Mouse (Mus musculus): ENCODE results near the gene Tnfsf15. TPM values are rescaled to one million over a fixed set of nuclear protein-coding genes. Genes with fewer than 3 reads are reported as not detected.

The Tnfsf15 gene
- total RNA-seq (2021), result under 1 TPM in 1 of 2 experiments, not detected in 1; 0.08 TPM
- long read RNA-seq, experiment 1, result 0 reads
- long read RNA-seq, experiment 2, result 0 reads

DNA sequence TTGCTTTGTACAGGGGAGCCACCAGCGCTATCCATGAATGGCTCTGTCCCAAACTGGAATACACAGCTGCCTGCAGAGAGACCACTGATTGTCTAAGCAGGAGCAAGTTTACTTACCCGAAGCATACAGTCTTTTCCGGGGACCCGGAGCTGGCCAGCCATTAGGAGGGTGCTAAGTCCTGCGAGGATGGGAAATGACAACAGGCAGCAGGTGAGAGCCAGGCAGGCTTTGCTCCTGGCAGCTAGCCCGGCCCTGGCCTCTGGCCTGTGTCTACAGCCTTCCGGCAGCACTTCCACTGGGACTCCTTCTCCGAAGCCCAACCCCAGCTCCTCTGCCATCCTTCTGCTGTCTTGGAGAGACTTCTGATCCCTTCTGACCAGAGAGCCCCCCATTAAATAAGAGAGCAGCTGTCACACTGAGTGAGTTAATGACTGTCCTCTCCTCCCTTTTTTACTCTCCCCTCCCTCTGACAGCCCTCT lies at the start of gene Tnfsf15:
Gene Tnfsf15, minus strand, starts transcription at position 421 of the 479 bp plus-strand sequence.
- DNase-seq, result peak; percentile 75

DNA sequence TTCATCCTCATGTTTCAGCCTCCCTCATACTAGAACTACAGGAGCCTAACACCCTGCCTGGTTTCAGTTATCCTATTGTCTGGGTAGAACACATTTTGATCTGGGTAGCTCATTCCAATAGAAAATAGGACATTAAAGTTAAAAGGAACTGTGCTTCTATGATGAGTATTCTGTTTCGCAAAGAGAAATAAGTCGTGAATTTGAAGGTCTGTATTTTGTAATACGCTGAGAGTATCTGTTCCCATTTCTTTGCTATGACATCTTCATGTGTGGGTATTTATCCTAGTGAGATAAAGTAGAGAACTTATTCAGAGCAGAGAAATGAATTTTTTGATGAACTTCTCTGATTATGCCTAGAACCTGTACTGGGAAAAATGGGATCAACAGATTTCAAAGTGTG lies 47.4 kb upstream of the Tnfsf15 start:
- no peak for DNase-seq

DNA sequence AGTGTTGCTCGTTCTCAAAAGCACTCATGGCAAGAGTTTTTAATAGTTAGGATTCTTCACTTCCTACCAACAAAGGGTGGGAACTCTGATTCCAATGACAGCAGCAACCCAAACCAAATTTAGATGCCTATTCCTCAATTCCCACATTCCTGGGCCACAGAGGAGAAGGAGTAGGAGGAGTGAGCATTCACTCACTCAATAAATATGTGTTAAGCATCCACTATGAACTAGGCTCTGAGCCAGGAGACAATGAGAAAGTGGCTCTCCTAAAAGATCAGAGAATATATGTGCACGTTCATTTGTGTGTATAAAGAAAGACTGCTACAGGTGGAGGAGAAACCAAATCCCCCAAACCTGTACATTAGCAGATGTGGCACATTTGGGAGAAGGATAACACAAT lies 40.6 kb upstream of the Tnfsf15 start:
- no peak for DNase-seq

DNA sequence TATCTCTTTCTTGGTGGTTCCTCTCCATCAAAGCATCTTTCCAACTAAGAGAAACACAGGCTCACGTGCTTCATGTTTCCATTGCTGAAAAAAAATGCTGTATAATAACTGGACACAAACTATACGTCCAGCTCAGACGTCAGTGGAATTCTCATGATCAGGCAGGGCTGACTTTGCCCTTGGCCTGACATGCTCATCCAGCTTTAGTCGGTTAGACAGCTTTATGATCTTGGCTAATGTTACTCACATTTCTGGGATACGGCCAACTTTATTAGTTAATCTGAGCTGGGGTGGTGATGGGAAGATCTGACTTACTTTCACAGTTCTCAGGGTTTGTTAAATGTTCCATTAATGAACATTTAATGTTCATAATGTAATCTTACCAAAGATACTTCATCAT lies 38.9 kb upstream of the Tnfsf15 start:
- DNase-seq, result no peak

DNA sequence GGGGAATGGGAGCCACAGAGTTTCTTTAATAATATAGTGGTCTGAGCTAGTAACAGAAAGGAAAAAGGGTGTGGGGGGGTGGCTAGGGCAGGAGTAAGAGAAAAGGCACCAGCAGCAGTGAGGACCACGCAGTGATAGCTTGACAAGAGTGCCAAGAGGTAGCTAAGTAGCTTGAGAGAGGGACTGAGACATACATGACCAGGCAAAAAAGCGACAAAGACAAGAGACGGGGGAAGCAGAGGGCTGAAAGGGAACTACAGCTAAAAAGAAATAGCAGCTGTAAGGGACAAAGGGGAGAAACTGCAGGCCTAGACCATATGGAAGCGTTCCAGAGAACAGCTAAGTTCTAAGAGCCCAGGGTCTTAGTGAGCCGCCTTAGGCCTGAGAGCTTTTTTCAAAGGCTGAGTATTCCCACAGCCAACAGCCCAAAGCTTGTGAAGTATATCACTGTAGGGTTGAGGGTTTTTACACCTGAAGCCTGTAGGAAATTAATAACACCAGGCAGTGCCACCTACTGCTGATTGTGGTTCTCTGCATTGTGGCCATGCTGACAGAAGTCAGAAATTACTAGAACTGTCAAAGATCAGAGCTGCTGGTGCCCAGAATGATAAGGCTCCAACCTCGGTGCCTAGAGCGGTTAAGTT lies 38.2 kb upstream of the Tnfsf15 start:
- DNase-seq, result no peak

DNA sequence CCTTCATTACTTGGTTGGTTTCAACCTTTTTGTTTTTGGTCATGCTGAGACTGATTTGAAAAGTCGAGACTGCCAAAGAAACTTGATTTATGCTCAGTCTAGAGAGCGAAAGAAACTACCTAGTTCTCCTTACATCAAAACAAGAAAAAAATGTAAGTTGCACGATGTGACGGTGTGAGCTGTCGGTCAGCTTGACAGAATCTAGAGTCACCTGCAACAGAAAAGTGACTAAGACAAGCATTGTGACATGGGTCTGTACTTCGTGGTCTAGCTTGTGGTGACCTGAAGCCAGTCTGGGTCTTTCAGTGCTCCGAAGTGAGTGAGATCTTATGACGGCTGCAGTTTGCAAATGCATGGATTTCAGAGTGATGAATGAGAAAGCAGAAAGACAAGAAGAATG lies 32.3 kb upstream of the Tnfsf15 start:
- DNase-seq, result no peak

DNA sequence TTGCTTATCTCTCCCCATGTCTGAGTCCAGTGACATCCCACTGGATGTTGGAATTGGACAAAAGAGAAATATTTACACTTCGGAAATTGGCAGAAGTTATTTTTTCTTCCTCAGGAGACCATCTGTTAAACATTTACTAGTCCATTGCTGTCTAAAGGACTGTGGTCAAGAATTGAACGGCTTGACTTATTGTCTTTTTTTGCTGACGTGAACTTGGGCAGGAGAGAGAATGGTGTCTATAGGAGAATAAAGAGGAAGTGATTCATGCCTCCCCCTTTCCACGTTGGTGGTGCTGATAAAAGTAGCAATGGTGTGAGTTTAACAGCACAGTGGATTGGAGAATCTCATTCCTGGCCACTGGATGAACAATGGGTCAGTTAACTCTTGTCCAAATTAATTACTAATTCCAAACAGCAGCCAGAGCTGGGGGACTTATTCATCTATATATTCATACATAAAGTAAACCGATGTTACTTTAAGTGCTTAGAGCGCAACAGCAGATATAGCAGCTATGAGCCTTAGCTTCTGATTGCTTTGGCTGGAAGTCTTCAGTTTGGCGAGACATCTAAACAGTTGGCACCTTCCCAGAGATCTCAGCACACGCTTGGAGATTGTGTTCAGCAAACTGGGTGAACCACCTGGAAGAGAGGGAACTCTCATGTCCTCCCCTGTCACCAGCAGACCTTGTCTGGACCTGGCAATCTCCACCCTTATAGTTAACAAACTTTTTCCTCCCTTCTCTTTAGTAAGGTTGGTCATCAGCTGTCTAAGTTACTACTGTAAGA lies 28.6 kb upstream of the Tnfsf15 start:
- DNase-seq, result no peak

DNA sequence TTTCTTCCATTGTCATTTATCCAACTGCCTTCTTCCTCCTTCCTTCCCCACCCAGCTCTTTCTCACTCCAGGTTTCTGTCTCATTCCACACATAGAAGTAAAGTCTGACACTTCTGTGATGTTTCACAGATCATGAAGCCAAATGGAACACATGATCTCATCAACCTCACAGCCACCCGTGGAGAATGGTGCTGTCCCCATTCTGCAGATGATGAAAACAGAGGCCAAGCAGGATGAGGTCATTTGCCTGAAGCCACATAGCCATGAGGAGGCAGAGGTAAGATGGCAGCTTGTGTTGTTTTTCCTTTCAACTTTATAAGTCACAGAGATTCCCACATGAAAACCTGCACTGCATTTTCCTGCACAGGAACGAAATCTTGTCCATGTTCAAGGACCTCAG lies 27.6 kb upstream of the Tnfsf15 start:
- DNase-seq, result no peak

DNA sequence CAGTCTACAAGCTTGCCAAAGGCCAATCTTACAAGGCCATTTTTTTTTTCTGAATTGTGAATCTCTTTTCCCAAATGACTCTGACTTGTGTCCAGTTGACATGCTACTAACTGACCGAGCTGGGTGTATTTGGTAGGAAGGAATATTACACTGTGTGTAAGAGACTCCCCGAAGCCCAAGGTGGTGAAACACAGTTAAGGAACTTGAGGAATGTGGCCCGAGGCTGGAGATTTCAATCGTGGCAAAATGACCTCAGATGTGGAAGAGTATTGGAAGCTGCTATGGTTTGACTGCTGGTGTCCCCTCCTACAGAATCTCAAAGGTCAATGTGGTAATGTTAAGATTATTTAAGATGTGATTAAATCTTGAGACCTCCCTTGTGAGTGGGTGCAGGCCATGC lies 26.4 kb upstream of the Tnfsf15 start:
- no peak for DNase-seq

DNA sequence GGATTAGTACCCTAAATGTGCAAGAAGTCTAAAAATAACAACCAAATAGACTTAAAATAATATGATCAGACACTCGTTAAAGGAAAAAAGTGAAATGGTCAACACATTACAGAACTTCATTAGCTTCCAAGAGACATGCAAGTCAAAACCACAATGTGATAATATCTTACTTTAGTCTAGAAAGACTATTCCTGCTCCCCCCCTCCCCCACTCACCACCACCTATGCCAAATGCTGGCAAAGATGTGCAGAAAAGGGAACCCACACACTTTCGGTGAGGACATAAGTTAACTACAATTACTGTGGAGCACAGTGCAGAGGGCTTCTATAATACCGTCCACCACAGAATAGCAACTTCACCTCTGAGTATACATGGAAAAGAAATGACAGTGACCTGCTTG lies 24.2 kb upstream of the Tnfsf15 start:
- DNase-seq, result no peak

DNA sequence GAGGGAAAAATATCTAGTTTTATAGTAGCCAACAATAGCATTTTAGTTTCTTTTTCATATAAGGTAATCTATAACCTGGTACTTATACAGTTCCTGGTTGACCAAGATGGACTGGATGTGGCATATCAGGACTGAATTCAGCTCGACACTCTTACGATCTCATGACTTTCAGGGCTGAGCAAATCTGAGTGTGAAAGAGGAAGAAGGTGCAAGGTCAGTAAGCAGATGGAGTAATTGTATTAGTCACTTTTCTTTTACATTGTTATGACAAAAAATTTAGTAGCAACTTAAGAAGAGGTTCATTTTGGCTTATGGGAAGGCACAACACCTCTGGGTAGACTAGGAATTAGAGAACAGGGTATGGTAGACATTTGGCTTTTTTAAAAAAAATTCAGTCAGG lies 20.1 kb upstream of the Tnfsf15 start:
- DNase-seq, result no peak

DNA sequence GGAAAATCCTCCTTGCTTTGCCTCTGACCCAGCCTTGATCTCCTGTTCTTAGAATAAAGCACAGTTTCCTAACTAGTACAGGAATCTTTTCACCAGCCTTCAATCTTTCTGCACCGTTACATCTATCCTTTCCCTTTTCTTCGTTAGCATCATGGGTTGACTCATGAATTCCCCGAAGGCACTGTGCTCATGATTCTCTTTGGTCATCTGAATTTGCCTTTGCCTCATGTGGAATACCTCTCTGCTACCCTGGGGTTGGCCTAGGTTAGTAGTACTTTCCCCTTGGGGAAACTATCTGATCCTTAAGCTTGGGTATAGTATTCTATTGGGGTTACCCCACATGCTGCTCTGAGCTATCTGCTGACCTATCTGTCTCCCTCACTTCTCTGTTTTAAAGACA lies 15.0 kb upstream of the Tnfsf15 start:
- DNase-seq, result no peak

DNA sequence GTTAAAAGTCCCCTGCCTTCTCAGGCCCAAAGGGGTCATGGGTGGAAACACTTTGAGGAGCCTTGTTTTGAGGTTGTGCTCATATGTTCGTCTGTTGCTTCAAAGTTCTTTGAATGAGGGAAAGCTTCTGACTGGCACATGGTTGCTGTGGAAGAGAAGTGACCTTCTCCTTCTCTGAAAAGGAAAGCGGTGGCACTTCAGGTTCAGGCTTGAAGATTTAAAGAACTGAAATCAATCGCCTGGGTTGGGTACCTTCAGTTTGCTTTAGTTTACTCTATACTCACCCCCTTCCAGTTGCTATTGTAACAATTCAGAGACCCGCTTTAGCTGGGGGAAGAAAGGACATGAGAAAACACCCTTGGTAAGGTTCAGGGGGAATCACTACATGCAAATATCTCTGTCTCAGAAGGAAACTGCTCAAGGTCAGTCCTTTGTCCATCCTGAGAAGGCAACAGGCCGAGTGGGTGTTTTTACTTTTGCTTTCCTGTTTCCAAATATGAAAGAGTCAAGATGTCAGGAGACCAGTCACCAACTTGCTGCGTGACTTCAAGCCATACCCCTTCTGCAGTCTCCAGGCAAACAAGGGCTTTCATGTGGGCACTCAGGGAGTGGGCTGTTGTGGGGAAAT lies 12.7 kb upstream of the Tnfsf15 start:
- no peak for DNase-seq

DNA sequence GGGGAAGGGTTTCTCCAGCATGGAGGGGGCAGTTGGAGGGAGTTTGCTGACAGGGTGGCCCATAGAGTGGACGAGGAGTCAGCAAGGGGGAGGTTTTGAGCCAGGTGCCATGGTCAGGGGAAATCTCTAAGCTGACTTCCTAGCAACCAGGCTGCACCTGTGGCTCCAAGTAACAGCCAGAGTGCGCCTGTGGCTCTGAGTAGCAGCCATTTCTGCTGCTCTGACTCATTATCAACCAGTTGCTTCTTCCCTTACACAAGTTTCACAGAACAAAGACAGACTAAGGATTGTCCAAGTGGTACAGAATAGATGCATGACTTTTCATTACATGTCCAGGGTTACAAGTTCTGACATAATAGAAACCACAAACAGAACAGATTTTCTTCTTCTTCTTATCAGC lies 11.2 kb upstream of the Tnfsf15 start:
- DNase-seq, result no peak

DNA sequence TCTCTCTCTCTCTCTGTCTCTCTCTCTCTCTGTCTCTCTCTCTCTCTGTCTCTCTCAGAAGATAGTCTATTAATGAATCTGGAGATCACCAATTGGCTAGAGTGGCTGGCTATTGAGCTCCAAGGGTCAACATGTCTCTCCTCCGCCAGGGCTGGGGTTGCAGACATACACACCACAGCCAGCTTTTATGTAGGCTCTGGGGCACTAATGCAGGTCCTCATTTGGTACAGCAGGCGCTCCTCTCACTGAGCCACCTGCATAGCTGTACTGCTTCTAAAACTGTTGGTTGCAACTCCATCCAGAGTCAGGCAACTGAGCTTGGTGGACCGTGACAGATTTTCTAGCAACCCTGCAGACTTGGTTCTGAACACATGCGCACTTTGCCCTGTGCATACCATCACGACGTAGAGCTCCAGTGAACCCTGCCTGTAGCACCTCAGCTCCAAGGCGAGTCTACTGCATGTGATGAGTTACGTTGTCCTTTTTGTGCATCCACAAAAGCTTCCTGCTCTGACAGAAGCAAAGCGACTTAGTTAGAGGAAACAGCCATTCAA lies 9.6 kb upstream of the Tnfsf15 start:
- DNase-seq, result no peak

DNA sequence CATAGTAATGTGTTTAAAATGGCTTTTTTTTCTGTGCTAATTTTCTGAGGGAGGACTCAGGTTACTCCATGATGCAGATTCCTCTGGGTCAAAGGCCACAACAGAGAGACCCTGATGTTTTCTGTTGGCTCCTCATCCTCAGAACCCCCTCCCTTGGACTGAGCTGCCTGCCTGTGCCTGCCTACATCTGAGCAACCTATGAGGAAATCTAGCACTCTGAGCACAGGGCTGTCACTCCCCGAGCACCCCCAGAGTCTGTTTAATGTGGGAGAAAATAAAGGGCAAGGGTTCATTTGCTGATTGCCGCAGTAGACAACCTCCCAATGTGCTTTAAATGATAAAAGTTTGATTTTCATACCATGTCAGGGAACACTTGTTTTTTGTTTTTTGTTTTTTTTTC lies 8.9 kb upstream of the Tnfsf15 start:
- no peak for DNase-seq

DNA sequence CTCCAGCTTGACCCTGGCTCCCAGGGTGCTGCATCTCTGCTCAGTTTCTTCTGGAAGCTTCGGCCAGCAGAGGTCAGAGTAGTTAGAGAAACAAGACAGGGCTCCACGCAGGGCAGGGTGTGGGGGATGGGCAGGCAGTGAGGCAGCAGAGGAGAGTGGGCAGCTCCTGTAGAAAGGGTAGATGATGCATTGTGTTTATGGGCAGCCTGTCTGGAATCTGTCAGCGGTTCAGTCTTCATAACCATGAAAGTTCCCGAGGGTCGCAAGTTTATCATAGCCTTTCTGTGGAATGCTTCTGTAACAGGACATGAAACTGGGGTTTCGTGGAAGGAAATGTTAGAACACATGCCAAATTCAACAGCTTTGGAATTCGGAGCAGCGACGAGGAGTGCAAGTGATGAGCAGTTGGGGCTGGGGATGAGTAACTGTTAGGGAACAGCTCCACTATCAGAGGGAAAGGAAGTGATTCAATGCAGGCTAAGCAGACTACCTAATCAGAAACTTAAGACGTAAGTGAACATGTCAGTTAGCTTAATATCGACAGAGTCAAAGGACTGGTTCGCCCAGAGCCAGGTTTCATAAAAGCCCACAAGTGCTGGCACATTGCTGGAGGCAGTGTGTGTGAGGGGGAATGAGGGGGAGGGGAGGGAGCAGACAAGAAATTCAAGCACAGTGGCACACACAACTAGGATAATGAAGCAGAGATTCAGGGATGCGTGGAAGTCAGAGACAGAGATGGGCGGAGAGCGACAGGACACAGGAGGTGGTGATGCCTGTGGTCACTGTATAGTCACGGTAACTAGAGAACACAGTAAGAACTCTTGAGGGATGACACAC lies 8.0 kb upstream of the Tnfsf15 start:
- no peak for DNase-seq

DNA sequence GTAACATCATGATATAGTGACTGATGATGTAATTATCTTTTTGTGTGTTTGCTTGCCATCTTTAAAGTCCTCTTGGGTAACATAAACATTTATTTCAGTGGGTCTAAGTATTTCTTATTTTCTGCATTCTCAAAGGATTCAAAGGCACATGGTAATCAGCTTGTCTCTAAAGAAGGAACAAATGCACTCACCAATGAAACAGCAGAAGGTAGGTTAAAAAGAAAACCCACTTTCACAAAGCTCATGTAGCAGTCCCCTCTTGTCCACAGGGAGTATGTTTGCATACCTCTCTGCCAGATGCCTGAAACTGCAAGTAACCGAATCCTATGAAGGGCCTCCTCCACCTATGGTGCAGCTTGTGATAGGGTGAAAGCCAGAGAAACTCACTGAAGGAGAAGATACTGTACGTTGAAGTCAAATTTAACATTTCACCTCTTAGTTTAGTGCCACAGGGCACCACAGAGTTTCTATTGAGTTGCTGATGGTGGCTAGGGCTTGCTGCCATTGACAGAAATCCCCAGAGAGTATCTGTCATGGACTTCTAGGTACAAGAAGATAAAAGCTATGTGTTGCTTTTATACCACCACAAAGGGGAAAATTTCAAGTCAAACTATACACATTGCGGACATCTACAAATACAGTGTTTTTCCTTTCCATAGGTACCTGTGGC lies 3.3 kb upstream of the Tnfsf15 start:
- no peak for DNase-seq

DNA sequence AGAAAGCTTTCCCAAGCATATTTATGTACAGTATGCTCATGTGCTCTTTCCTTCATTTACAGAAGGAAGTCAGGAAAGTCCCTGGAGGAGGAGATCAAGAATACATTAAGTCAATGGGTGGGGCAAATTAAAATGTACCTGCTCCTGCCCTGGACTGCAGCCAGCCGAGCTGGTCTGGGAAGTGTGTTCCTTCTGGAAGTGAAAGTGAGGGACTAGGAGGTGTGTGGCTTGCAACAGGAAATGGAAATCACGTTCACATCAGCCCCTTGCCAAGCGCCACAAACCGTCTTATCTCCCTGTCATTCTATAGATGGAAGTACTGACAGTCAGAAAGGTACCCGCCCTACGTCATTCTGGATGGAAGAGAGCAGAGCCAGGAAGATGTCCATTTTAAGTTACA lies 358 bp upstream of the Tnfsf15 start:
- DNase-seq, result no peak

DNA sequence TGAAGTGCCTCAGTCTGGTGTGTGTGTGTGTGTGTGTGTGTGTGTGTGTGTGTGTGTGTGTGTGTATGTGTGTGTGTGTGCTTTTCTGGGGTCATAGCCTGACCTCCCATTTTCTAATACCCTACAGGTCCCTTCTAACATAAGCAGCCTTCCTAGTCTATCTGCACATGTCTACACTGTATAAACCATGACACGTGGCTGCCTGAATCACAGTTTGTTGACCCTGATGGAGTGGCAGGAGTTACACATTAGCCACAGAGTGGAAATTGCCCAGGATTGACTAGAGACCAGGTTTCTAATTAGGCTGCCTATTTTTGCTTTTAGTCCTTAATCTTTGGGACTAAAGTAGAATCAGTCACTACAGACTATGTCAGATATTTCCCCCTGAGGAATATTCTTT lies 1.3 kb downstream of the Tnfsf15 start:
- DNase-seq, result no peak

DNA sequence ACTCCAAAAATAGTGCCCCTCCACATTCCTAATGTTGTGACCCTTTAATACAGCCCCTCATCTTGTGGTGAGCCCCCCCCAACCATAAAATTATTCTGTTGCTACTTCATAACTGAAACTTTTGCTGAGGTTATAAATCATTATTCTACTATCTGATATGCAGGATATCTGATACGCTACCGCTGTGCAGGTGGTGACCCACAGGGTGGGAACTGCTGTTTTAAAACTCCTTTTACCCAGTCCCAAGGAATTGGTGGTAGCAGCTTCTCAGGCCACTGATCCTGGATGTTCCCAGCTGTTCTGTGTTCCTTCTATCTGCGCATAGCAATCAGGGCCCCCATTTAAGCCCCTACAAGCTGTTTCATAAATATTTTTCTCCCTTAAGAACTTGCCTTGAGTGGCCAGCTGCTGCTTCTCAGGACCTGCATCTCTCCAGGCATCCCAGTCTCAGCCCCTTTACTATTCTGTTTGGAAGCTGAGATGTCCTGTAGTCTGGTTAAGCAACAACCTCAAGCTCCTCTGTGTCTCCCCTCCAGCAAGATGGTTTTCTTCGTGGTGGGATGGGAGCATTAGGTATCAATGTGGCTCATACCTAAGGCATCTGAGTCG lies 2.0 kb downstream of the Tnfsf15 start:
- DNase-seq, result no peak

Measured in gastrocnemius, postnatal 25 days (tissue).